Mouse (Mus musculus): ENCODE data around the gene Rnf220.
A peak's percentile ranks its signal among the peaks of the same experiment; 100 is the strongest.
"Not testable (repeated sequence)": the region's sequence is repeated elsewhere in the genome, so short reads cannot be mapped to it uniquely, and the experiment has no call there.

Rnf220 gene

DNA sequence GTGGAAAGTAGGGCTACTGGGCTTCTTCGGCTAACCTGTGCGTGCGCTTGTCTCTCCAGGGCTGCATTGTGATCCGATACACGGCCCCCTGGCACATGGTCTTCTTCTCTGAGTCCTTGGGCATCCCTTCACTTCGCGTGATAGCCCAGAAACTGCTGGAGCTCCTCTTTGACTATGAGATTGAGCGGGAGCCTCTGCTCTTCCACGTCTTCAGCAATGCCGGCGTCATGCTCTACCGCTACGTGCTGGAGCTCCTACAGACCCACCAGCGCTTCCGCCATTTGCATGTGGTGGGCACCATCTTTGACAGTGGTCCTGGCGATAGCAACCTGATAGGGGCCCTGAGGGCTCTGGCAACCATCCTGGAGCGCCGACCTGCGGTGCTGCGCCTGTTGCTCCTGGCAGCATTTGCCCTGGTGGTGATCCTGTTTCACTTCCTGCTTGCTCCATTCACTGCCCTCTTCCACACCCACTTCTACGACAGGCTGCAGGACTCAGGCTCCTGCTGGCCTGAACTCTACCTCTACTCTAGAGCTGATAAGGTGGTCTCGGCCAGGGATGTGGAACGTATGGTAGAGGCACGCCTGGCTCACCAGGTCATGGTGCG is 228.9 kb downstream of the Rnf220 start:
- DNase-seq (ENCODE audit: low spot score) = no peak

- DNase-seq (ENCODE audit: low spot score) = peak; percentile 91
Measured at GRCm38 (mm10) chr4:117267284-117267683, 229.6 kb downstream of the Rnf220 start.

GRCm38 (mm10) chr4:117262987-117263386 is 233.9 kb downstream of the Rnf220 start:
- DNase-seq (ENCODE audit: low spot score) = no peak

- DNase-seq (ENCODE audit: low spot score) = no peak
Measured at GRCm38 (mm10) chr4:117262101-117262913, 234.5 kb downstream of the Rnf220 start.

GRCm38 (mm10) chr4:117261222-117261621 is 235.6 kb downstream of the Rnf220 start:
- no peak for DNase-seq (ENCODE audit: low spot score)

- not testable (repeated sequence) for DNase-seq (ENCODE audit: low spot score)
Measured at GRCm38 (mm10) chr4:117259909-117260308, 236.9 kb downstream of the Rnf220 start.

GRCm38 (mm10) chr4:117254672-117255071 is 242.2 kb downstream of the Rnf220 start:
- no peak for DNase-seq (ENCODE audit: low spot score)

DNA sequence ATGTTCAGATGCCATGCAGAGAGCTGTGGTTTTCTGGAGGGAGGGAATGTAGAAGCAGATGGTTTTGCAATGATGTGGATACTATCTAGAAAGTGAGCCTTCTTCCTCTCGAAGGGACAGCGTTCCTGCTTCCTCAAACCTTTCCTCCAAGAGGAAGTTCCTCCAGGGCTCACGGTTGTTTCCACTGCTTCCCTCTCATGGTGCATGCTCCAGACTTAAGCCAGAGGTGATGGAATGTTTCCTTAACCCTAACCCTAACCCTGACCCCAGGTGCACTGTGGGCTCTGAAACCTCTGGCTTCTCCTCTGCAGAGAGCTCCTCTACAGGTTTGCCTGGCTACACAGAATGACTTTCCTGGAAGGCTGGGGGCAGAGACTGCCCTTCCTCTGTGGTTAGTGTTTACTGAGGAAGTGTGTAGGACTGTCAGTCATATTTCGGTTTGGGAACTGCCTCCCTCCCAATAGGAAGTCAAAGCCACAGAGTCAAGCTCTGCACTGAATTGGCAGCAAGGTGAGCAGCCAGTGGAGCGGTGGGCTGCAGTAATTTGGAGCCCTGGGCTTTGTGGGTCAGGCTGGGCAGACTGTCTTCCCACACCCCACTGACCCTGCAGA is 242.7 kb downstream of the Rnf220 start:
- DNase-seq (ENCODE audit: low spot score) = no peak

GRCm38 (mm10) chr4:117253218-117254016 is 243.4 kb downstream of the Rnf220 start:
- DNase-seq (ENCODE audit: low spot score) = no peak

GRCm38 (mm10) chr4:117252755-117253154 is 244.1 kb downstream of the Rnf220 start:
- DNase-seq (ENCODE audit: low spot score) = no peak

DNA sequence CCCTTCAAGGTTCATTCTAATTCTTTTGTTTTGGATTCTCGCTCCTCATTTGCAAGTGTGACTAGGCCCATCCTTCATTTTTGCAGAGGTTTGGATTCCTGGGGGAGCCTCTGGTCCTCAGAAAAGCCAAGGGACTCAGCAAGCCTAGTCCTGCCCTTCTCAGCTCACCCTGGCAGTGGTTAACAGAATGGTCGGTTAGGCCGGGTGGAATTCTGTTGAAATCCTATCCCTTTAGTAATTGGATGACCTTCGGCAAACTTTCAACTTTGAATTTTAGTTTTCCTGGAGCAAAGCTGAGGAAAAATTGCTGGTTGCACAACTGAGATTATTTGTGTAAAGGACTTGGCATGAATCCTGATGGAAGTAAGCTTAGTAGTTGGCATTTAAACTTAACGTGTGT is 244.5 kb downstream of the Rnf220 start:
- no peak for DNase-seq (ENCODE audit: low spot score)

DNA sequence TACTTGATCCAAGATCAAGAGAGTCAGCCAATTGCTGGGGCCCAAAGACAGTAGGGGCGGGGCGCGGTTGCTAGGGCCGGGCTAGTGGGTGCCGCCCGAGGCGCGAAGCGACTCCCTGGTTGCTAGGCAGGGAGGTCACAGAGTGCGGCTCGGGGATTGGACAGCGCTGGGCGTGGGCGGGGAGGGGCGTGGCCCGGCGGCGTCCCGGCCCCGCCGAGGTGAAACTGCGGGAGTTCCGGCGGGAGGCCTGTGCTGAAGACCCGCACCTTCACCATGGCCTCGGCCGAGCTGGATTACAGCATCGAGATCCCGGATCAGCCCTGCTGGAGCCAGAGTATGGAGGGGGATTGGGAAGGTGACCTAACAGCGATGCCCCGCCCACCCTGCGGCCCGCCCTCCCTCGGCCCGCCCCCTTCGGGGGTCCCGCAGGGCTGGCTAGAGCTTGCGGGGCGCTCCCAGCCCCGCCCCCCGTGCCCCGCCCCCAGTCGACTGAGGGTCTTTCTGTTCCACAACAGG is 245.0 kb downstream of the Rnf220 start, which contains the start of the genes Tmem53 and Armh1:
Gene Tmem53 (plus strand): TSS at position 151 of the 516 bp plus-strand sequence.
Gene Armh1 (minus strand): TSS at position 325 of the 516 bp plus-strand sequence.
- peak; percentile 98 for DNase-seq (ENCODE audit: low spot score)

DNA sequence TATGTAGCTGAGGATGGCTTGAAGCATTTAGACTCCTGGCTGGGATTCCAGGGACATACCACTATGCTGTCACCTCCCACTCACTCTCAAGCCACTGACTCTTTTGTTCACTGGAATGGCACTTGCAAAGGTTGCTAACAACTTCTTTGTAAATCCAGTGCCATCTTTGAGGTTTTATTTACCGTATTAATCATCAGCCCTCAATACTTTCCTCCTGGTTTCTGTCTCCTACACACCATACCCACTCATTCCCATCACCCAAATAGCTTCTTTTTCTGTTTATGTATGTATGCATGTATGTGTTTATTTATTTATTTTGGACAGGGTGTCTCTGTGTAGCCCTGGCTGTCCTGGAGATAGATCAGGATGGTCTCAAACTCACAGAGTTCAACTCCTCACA is 245.9 kb downstream of the Rnf220 start:
- no peak for DNase-seq (ENCODE audit: low spot score)

GRCm38 (mm10) chr4:117240867-117241266 is 256.0 kb downstream of the Rnf220 start:
- no peak for DNase-seq (ENCODE audit: low spot score)

- no peak for DNase-seq (ENCODE audit: low spot score)
Measured at GRCm38 (mm10) chr4:117239153-117239552, 257.7 kb downstream of the Rnf220 start.

DNA sequence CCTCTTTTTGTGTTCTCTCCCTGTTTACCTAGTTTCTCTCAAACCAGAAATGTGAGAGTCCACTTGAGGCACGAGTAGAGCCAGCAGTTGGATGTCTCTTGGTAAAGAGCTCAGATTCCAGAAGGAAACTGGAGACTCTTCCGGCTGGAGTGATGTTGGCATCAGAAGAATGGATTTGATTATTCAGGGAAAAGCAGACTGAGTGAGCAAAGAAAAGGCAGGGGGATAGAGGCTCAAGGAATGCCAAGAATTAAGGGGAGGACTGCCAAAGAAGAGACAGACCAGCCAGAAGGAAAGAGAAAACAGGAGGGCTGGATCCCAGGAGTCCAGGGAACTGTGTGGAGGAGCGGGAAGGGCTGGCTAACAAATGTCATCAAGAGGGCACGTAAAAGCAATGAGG is 261.0 kb downstream of the Rnf220 start:
- DNase-seq (ENCODE audit: low spot score) = no peak

DNA sequence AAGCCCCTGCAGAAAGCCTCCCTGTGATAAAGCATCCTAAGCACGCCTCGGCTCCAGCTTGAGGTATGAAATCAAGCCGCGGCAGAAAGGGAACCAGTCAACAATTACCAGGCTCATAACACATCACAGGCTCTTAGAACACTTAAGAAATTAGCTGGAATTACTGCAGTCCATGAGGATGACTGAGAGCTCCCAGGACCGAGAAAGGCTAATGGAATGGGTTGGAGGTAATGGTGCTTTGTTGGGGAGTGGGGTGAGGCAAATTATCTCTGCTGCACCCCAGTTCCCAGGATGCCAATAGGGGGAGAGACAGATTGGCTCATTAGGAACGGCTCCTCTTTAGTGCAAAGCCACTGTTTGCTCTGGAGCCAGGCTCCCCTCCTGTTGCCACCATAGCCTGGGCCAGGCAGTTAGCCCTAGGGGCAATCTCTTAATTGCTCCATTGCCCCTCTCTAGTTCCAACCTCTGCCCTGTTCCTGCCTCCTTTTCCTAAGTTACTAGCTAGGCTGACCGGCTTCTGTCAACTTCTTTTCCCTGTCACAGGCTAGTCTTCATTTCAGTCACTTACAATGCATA is 262.6 kb downstream of the Rnf220 start:
- no peak for DNase-seq (ENCODE audit: low spot score)

GRCm38 (mm10) chr4:117231208-117231607 is 265.6 kb downstream of the Rnf220 start:
- DNase-seq (ENCODE audit: low spot score) = no peak

- DNase-seq (ENCODE audit: low spot score) = peak; percentile 37
Measured at GRCm38 (mm10) chr4:117230331-117230730, 266.5 kb downstream of the Rnf220 start.

GRCm38 (mm10) chr4:117229590-117229989 is 267.3 kb downstream of the Rnf220 start:
- DNase-seq (ENCODE audit: low spot score) = no peak

DNA sequence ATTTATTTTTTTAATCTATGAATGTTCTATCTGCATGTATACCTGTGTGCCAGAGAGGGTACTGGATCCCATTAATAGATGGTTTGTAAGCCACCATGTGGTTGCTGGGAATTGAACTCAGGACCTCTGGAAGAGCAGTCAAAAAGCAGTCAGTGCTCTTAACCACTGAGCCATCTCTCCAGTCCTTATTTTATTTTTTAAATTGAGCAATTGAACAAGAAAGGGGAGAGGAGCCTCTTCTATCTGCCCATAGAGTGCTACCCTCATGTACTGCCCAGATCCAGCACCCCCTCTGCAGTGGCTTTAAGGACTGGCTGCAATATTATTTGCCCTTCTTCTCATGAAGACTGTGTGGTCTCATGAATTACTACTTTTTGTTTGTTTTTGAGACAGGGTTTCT is 271.6 kb downstream of the Rnf220 start:
- DNase-seq (ENCODE audit: low spot score) = no peak

GRCm38 (mm10) chr4:117224122-117224521 is 272.7 kb downstream of the Rnf220 start:
- no peak for DNase-seq (ENCODE audit: low spot score)

Data from embryo, embryonic 10 days (tissue).